Mouse (Mus musculus) naive thymus-derived CD4-positive, alpha-beta T cell, adult 2 months (primary cell): ENCODE data around the gene Adcy6.

Source experiments
- DNase-seq: peaks from one replicate; pipeline ENCODE4 v3.0.0-alpha.2; 2011; ENCODE audit warnings: low read depth

Gene Adcy6

GRCm38 (mm10) chr15:98628589-98629254 is 18.8 kb upstream of the Adcy6 start:
- DNase-seq, result peak; percentile 53

DNA sequence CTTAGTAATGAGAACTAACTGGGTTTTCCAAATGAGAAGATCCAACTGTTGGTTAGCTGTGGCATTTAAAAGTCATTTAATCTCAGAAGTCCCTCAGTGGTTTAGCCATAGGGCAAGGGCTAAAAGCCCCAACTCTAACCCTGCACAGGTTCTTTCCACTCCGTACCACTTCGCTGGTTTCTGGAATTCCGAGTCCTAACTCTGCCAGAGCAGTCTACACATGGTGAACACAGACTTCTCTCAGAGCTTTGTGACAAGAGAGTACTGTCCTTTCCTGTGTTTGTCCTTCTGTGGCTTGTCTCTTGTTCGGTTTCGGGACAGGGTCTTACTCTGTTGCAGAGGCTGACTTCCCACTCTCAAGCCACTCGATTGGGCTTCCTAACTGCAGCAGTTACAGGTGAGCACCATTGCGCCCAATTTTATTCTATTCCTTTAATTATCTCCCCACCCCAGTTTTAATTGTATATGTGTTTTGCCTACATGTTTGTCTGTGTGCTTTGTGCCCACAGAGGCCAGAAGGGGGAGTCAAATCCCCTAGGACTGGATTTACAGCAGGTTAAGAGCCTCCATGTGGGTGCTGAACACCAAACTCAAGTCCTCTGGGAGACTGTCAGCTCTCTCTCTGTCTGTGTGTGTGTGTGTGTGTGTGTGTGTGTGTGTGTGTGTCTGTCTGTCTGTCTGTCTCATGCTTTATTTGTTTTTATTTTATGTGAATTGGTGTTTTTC is 16.8 kb upstream of the Adcy6 start:
- DNase-seq, result no peak

GRCm38 (mm10) chr15:98626078-98626477 is 16.2 kb upstream of the Adcy6 start:
- no peak for DNase-seq

DNA sequence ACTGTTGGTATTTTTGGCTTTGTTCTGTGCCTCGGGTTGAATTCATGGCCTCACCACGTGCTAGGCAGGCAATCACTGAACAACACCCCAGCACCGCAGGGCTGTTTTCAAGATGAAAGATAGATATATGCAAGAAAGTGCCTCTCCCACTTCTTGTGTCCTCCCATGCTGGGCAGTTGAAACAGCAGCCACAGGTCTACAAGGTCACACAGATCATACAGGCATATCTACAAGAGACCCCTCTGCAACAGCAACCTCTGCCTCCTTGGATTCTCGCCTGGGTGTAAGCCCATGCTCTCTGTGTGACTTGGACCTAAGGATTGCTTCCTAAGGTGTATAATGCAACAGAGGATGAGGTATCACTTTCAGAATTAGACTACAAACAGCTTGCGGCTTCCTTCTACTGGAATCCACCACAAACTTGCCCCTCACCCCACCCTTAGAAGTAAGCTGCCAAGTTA is 13.5 kb upstream of the Adcy6 start:
- peak; percentile 76 for DNase-seq

- DNase-seq, result no peak
Observed at GRCm38 (mm10) chr15:98622721-98623120, 12.8 kb upstream of the Adcy6 start.

DNA sequence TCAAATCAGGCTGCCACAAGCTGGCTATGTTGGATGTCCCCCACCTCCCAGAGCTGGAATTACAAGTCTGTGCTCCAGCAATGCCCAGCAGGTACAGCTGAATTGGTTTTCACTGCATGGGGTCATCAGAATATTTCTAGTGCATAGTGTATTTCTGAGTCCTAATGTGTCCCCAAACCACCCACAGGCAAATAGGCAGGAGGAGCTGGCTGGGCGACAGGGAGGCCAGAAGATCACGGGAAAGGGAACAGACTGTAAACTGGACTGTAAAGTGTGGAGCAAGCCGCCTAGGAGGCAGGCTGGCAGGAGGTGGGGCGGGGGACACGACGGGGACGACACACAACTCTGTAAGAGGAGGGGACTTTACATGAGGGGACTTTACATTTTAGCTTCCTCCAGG is 12.3 kb upstream of the Adcy6 start:
- peak; percentile 50 for DNase-seq

DNA sequence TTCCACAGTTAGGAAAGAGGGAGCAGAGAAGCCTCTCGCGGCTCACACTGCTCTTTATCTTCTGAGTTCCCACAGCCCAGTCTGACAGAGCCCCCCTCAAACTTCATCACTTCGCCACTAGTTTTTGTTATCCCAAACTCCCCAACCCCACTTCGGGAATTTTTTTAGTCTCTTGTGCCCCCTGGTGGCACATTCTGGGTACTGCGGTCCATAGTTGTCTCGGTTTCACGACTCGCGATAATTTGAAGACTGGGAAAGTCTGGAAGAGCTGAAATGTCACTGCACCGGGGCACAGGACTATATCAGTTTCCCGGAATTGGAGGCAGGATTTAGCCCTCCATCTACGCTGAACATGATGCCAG is 7.3 kb upstream of the Adcy6 start:
- peak; percentile 79 for DNase-seq

- no peak for DNase-seq
Observed at GRCm38 (mm10) chr15:98616362-98617175, 6.7 kb upstream of the Adcy6 start.

DNA sequence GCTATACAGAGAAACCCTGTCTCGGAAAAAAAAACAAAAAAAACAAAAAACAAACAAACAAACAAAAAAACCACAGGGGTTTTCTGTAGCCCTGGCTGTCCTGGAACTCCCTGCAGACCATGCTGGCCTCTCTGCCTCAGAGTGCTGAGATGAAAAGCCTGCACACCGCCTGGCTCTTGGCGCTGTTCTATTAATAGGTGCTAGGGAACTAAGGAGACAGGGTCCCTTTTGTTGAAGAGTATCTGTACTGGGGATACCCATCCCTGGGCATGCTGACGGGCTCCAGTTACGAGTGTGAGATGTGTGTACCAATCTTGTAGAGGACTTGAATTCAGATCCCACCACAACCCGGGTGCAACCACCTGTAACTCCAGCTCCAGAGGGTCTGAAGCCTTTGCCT is 5.9 kb upstream of the Adcy6 start:
- no peak for DNase-seq

DNA sequence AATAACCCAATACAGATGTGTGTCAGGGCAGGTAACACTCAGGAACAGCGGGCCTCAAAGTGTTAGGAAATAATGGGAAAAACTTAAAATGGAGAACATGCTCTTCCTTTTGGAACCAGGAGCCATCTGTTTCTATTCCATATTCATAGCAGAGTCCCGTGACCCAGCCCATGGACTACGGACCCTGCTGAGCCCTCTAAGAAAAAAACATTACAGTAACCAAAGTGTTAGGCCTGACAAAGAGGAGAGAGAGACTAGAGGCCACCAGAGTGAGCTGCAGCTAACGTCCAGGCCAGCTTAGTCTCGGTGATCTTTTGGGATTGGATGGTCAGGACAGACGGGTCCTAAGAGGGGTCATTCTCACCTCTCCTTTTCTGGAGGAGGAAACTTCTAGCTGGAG is 5.1 kb upstream of the Adcy6 start:
- no peak for DNase-seq

- no peak for DNase-seq
Observed at GRCm38 (mm10) chr15:98614551-98614950, 4.7 kb upstream of the Adcy6 start.

GRCm38 (mm10) chr15:98612229-98612628 is 2.4 kb upstream of the Adcy6 start:
- DNase-seq, result no peak

DNA sequence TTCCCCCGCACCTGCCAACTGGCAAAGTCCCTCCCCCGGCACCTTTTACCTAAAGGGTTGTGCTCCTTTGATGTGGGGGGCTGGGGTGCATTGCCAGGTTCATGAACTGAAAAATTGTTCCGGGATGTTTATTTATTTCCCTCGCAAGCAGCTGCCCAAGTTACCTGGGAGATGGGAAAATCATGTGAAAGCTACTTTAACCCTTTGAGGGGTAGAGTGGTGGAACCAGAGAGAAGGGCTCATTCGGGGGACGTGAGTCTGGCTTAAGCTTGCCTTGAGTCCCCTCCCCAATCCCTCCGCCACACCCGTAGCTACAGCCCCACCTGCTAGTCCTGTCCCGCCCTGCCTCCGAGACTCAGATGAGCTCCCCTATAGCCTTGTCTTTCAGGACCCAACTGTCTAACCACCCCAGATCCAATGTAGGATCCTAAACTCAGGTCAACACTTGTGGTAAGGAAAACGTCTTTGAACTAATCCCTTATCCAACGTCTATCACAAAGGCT is 306 bp upstream of the Adcy6 start:
- DNase-seq, result no peak

GRCm38 (mm10) chr15:98608784-98609250 is 1.1 kb downstream of the Adcy6 start:
- DNase-seq, result peak; percentile 52

GRCm38 (mm10) chr15:98608058-98608783 is 1.7 kb downstream of the Adcy6 start:
- DNase-seq, result no peak

DNA sequence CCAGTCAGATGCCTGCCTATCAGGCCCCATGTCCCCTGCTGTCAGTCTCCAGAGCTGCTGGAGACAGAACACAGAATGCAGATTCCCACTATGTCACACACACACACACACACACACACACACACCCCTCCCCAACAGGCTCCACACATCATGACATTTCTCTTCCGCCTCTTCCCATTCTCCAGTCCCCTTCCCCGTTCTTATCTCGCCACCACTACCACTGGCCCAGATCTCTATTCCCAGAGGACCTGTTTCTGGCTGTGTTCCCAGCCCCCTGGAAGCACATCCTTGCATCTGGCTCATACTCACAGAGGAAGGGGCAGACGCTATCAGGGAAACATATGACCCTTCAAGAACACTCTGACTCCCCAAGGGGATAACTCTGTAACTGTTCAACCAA is 2.3 kb downstream of the Adcy6 start:
- no peak for DNase-seq

- DNase-seq, result no peak
Observed at GRCm38 (mm10) chr15:98606739-98607138, 3.1 kb downstream of the Adcy6 start.

GRCm38 (mm10) chr15:98606051-98606536 is 3.8 kb downstream of the Adcy6 start:
- no peak for DNase-seq

- DNase-seq, result no peak
Observed at GRCm38 (mm10) chr15:98604041-98604575, 5.8 kb downstream of the Adcy6 start.

GRCm38 (mm10) chr15:98602921-98603458 is 6.9 kb downstream of the Adcy6 start:
- DNase-seq, result no peak
